Mouse (Mus musculus) layer of hippocampus, adult 8-10 months (tissue): ENCODE data around the gene H2al1k. TPM values are rescaled to one million over a fixed set of nuclear protein-coding genes. Genes with fewer than 3 reads are reported as not detected.
"Not testable (repeated sequence)": the region's sequence is repeated elsewhere in the genome, so short reads cannot be mapped to it uniquely, and the experiment has no call there.

Source experiments
- DNase-seq, 2 experiments: peaks; one replicate each; pipeline ENCODE4 v3.0.0; 2022; ENCODE audit warnings: low spot score in 2 of 2
- total RNA-seq, 4 experiments: library from RNA; stranded (reverse); gene quantifications; 2 replicates each; pipeline ENCODE4 v1.2.4; 2022

H2al1k gene
- total RNA-seq = not detected

DNA sequence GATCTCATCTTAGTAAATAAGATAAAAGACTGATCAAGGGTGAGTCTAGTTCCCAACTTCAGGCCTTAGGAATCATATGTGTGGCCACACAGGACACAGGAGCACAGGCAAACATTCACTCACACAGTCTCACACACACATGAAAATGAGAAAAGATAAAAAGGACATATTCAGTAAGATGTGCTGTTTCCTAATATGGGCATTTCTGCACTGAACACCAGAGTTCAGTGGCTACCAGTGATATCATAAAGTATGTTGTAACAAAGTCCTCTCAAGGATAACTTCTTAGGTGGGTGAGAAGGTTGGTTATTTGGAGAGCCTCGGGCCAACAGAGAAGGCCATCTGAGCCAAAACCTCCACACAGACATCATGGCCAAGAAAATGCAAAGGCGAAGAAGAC, at the start of gene H2al1k:
Gene H2al1k, plus strand, starts transcription at position 301 of the 400 bp plus-strand sequence.
- DNase-seq = not testable (repeated sequence)

- DNase-seq = no peak
Measured at GRCm38 (mm10) chrX:9302791-9303190, 47.6 kb upstream of the H2al1k start.

DNA sequence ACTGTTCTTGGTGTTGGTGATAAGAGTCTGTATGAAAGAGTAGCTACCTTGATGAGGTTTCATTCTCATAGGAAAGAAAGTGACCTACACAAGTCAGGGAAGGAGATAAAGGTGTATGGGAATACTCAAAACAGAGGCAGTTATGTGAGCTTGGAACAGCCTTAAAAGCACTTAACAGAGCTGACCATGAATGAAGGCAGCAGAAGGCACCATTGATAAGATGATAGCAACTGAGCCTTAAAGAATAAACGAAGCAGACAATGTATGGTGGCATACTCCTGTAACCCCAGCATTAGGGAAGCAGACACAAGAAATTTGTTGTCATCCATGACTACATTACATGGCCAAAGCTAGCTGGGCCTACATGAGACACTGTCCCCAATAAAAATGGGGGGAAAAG, 47.0 kb upstream of the H2al1k start:
- no peak for DNase-seq

- DNase-seq = not testable (repeated sequence)
Measured at GRCm38 (mm10) chrX:9316457-9316856, 34.0 kb upstream of the H2al1k start.

- not testable (repeated sequence) for DNase-seq
Measured at GRCm38 (mm10) chrX:9327954-9328353, 22.5 kb upstream of the H2al1k start.

GRCm38 (mm10) chrX:9332366-9332962, 18.0 kb upstream of the H2al1k start:
- DNase-seq = not testable (repeated sequence)

DNA sequence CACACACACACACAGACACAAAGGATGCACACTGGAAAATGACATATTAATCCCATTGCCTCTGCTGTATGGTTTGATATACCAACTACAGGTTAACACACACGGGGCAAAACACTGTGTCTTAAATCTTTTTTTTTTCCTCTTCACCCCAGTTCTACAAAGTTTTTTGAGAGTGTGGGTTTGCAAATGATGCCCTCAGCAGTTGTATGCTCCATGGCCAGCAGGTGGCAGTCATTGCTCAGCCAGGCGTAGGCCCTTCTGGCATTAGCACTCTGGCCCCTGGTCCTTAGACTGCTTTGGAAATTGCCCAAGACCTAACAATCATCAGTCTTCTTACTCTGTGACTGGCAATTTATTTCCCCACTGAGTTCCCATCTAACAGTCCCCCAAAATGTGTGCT, 17.4 kb upstream of the H2al1k start:
- DNase-seq = peak; percentile 5 to 13

GRCm38 (mm10) chrX:9334996-9335395, 15.4 kb upstream of the H2al1k start:
- DNase-seq = not testable (repeated sequence)

DNA sequence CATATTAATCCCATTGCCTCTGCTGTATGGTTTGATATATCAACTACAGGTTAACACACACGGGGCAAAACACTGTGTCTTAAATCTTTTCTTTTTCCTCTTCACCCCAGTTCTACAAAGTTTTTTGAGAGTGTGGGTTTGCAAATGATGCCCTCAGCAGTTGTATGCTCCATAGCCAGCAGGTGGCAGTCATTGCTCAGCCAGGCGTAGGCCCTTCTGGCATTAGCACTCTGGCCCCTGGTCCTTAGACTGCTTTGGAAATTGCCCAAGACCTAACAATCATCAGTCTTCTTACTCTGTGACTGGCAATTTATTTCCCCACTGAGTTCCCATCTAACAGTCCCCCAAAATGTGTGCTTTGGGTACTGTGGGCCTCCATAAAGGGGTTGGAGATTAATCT, 23.6 kb downstream of the H2al1k start:
- peak in 1 of 2 experiments; percentile 14 for DNase-seq

DNA sequence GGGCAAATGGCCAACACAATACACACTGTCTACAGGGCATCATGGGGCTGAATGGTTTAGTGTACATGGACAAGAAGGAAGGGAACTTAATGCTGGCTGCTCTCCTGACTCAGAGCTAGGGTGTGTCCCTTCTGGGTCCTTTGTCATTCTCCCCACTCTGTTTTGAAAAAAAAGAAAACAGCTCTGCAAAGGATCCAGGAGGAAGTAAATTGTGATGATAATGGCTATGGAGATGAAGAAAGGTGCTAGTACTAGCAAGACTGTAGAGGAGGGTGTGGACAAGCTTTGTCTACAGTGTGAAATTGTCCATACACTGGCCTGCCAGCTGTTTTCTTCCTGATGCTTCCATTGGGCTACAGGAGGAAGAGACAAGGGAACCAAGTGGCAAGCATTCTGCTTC, 25.5 kb downstream of the H2al1k start:
- not testable (repeated sequence) for DNase-seq

Other genes with a start within 250 kb of the H2al1k start
- gene 4930402K13Rik, start 246.1 kb upstream of the H2al1k start, total RNA-seq = not detected
- 1 to 10 TPM; 5.0 to 6.1 (median 5.9) TPM for gene Lancl3, start 150.7 kb upstream of the H2al1k start, total RNA-seq
- not detected for gene Gm14862, start 93.7 kb upstream of the H2al1k start, total RNA-seq
- gene Xk, start 77.9 kb upstream of the H2al1k start, total RNA-seq = 10 to 100 TPM; 12.5 to 19.7 (median 14.9) TPM
- gene H2al1m, start 66.9 kb upstream of the H2al1k start, total RNA-seq = under 1 TPM in 2 of 4 experiments, not detected in 2; 0.68 to 0.93 TPM
- gene Cybb, start 137.1 kb downstream of the H2al1k start, total RNA-seq = 1 to 10 TPM in 2 of 4 experiments, under 1 TPM in 2; 0.25 to 3.3 (median 1.8) TPM
- gene H2al1o, start 221.8 kb downstream of the H2al1k start, total RNA-seq = not detected